Mouse (Mus musculus) lung, postnatal 0 days (tissue): ENCODE measurements around the gene Slc9a5. TPM values are rescaled to one million over a fixed set of nuclear protein-coding genes. Genes with fewer than 3 reads are reported as not detected.

Source experiments
- ATAC-seq: fragments of 200-750 bp; cut with Nextera tagmentation; 2 replicates; pipeline ENCODE4 v1.8.0; 2017; ENCODE audit warnings: moderate library complexity
- DNase-seq: peaks from one replicate; pipeline ENCODE4 v3.0.0-alpha.2; 2016; ENCODE audit warnings: low spot score
- H3K27ac ChIP-seq: fragments of 300-500 bp; sonication (generic); 2 replicates; pipeline ENCODE4 v1.5.1; 2014; ENCODE audit warnings: antibody characterized with exemption, mild to moderate bottlenecking, low read length, mixed read lengths
- H3K27me3 ChIP-seq: fragments of 300-500 bp; sonication (generic); replicated peaks from 2 replicates; pipeline ENCODE4 v1.6.1; 2014; ENCODE audit warnings: low read length, mixed read lengths; ENCODE audit not compliant: insufficient read depth
- H3K36me3 ChIP-seq: fragments of 300-500 bp; sonication (generic); 2 replicates; pipeline ENCODE4 v1.6.1; 2014; ENCODE audit warnings: low read length, mixed read lengths; ENCODE audit not compliant: insufficient read depth
- H3K4me1 ChIP-seq: fragments of 300-500 bp; sonication (generic); 2 replicates; pipeline ENCODE4 v1.6.1; 2014; ENCODE audit warnings: antibody characterized with exemption, low read depth, low read length, mixed read lengths; ENCODE audit not compliant: insufficient read depth
- H3K4me2 ChIP-seq: fragments of 300-500 bp; sonication (generic); replicated peaks from 2 replicates; pipeline ENCODE4 v1.6.1; 2014; ENCODE audit warnings: low read depth, mild to moderate bottlenecking, low read length, moderate library complexity, mixed read lengths
- H3K4me3 ChIP-seq: fragments of 300-500 bp; sonication (generic); 2 replicates; pipeline ENCODE4 v1.5.1; 2014; ENCODE audit warnings: low read depth, low read length
- H3K9ac ChIP-seq: fragments of 300-500 bp; sonication (generic); replicated peaks from 2 replicates; pipeline ENCODE4 v1.6.1; 2014; ENCODE audit warnings: low read depth, mild to moderate bottlenecking
- H3K9me3 ChIP-seq: fragments of 300-500 bp; sonication (generic); 2 replicates; pipeline ENCODE4 v1.6.1; 2016; ENCODE audit warnings: low read length, mixed read lengths
- CTCF ChIP-seq: IDR thresholded peaks from 2 replicates; pipeline ENCODE4 v1.5.1; 2016; ENCODE audit warnings: antibody characterized with exemption, mild to moderate bottlenecking
- EP300 ChIP-seq: IDR thresholded peaks from 2 replicates; pipeline ENCODE4 v1.6.1; 2016; ENCODE audit warnings: antibody characterized with exemption, mild to moderate bottlenecking, control low read depth
- WGBS: fragments of 180-500 bp; shearing (Covaris S2); extraction: QIAGEN DNeasy Blood & Tissue Kit; methylation state at CpG from one replicate; pipeline ENCODE4 v1.1.7; 2014; 5-methylcytosine and 5-hydroxymethylcytosine counted together
- polyA plus RNA-seq: library from polyadenylated mRNA; unstranded; fragments of >200 nt; fragmentation: Nextera tagmentation; extraction: Ambion mirVana; gene quantifications from 2 replicates; pipeline ENCODE4 v1.2.1, GENCODE M21; 2015

The Slc9a5 gene
- polyA plus RNA-seq, 1 experiment from 2014 or later, result 1.7 TPM

- Histone ChIP-seq H3K36me3 (peaks cover 30% of the 10 kb centered on the region), H3K27me3 (no peaks in the 10 kb centered on the region), H3K27ac (no peak overlapping the region), H3K4me3 (no peak overlapping the region), H3K9me3 (no peaks in the 10 kb centered on the region), H3K4me2 (no peak overlapping the region), H3K9ac (no peak overlapping the region), H3K4me1 (no peaks in the 10 kb centered on the region)
- no peak; the same call in 1 of the 2 replicates for TF ChIP-seq CTCF
- no peak for TF ChIP-seq EP300
- no peak for DNase-seq
- WGBS, result 80% methylated on average over 1 of the region's 1 CpGs
- no peak for ATAC-seq
Measured at GRCm38 (mm10) chr8:105311718-105312117, 36.9 kb upstream of the Slc9a5 start.

- Histone ChIP-seq H3K27ac (no peak overlapping the region), H3K4me3 (no peak overlapping the region), H3K9me3 (no peaks in the 10 kb centered on the region), H3K4me1 (no peaks in the 10 kb centered on the region), H3K4me2 (no peak overlapping the region), H3K27me3 (no peaks in the 10 kb centered on the region), H3K9ac (no peak overlapping the region), H3K36me3 (peaks cover 24% of the 10 kb centered on the region)
- DNase-seq (no peak), ATAC-seq (no peak)
- TF ChIP-seq EP300 (no peak), CTCF (no peak)
- WGBS, result 85% methylated on average over 8 of the region's 8 CpGs
Measured at GRCm38 (mm10) chr8:105312891-105313481, 35.7 kb upstream of the Slc9a5 start.

GRCm38 (mm10) chr8:105313622-105314402 is 34.8 kb upstream of the Slc9a5 start:
- no peak for TF ChIP-seq EP300
- no peak for TF ChIP-seq CTCF
- H3K27ac ChIP-seq, result no peak overlapping the region
- H3K4me2 ChIP-seq, result no peak overlapping the region
- H3K4me1 ChIP-seq, result no peaks in the 10 kb centered on the region; the same call in 1 of the 2 replicates
- no peaks in the 10 kb centered on the region for H3K27me3 ChIP-seq
- H3K9me3 ChIP-seq, result no peaks in the 10 kb centered on the region
- no peak for ATAC-seq
- peaks cover 15% of the 10 kb centered on the region for H3K36me3 ChIP-seq
- H3K9ac ChIP-seq, result no peak overlapping the region
- no peak for DNase-seq
- no peak overlapping the region for H3K4me3 ChIP-seq
- WGBS, result 82% methylated on average over 9 of the region's 9 CpGs

DNA sequence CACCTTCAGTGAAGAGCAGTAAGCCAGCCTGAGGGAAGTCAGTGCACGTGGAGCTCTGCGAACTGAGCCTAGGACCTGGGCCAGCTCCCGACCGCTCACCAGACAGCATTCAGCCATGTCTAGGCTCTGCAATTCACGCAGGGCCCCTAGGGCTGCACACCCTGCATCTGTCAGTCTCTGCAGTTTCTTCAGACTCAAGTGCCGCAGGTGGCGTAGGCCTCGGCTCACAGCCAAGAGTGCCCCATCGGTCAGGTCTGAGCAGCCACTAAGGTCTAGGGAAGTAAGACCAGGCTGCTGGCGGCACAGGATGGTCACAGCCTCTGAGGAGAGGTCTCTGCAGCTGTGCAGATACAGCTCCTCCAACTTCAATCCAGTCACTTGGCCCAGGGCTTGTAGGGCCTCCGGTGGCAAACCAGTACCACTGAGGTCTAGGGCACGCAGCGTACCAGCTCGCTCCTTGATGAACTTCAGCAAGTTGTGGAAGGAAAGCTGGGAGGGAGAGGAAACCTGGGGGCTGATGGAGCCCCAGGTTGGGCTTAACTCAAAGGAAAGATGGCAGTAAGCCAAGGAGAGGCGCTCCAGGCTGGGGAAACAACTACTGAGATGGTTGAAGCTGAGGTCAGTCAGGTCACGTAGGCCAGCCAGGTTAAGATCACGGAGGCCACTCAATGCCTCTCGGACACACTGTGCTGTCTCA is 33.4 kb upstream of the Slc9a5 start:
- no peak for TF ChIP-seq EP300
- no peak for TF ChIP-seq CTCF
- no peaks in the 10 kb centered on the region; the same call in 1 of the 2 replicates for H3K4me1 ChIP-seq
- H3K9ac ChIP-seq, result no peak overlapping the region
- H3K27ac ChIP-seq, result no peak overlapping the region
- 76% methylated on average over 18 of the region's 18 CpGs for WGBS
- H3K4me3 ChIP-seq, result no peak overlapping the region
- ATAC-seq (no peak), DNase-seq (no peak)
- no peak overlapping the region for H3K4me2 ChIP-seq
- H3K9me3 ChIP-seq, result no peaks in the 10 kb centered on the region
- no peaks in the 10 kb centered on the region for H3K27me3 ChIP-seq
- peaks cover 11% of the 10 kb centered on the region; the same call in 1 of the 2 replicates for H3K36me3 ChIP-seq

DNA sequence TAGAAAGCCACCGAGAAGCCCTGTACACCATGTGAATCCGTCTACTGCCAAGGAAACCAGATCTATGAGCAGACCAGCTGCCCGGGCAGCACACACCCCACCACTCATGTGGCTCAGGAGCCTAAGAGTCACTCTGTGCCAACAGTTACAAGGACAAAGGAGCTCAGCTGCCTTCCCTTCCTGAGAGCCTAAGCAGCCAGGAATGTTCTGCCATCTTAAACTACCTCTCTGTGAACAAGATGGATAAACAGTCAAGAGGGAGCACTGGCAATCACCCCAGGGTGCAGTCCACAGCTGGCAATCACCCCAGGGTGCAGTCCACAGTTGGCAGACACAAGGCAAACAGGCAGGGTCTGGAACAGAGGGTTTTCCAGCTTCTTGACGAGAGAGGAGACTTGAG is 30.7 kb upstream of the Slc9a5 start:
- H3K36me3 ChIP-seq, result peaks cover 5% of the 10 kb centered on the region; the same call in 1 of the 2 replicates
- TF ChIP-seq EP300, result peak; percentile 17; the same call in 1 of the 2 replicates
- TF ChIP-seq CTCF, result no peak

GRCm38 (mm10) chr8:105318662-105319190 is 29.9 kb upstream of the Slc9a5 start:
- DNase-seq (peak; percentile 85), ATAC-seq (peak; percentile 77)
- H3K27ac ChIP-seq, result peak overlapping the region; percentile 78
- no peaks in the 10 kb centered on the region for H3K27me3 ChIP-seq
- H3K9ac ChIP-seq, result no peak overlapping the region
- no peak overlapping the region for H3K4me2 ChIP-seq
- no peaks in the 10 kb centered on the region; the same call in 1 of the 2 replicates for H3K36me3 ChIP-seq
- TF ChIP-seq EP300 (no peak), CTCF (no peak)
- no peak overlapping the region for H3K4me3 ChIP-seq
- 57% methylated on average over 11 of the region's 11 CpGs for WGBS
- H3K9me3 ChIP-seq, result no peaks in the 10 kb centered on the region
- no peaks in the 10 kb centered on the region; the same call in 1 of the 2 replicates for H3K4me1 ChIP-seq

More for the DNA sequence above, 30.7 kb upstream of the Slc9a5 start:
- Histone ChIP-seq H3K4me2 (no peak overlapping the region), H3K4me3 (no peak overlapping the region), H3K9me3 (no peaks in the 10 kb centered on the region), H3K27me3 (no peaks in the 10 kb centered on the region), H3K27ac (peak overlapping the region; percentile 78), H3K9ac (no peak overlapping the region), H3K4me1 (no peaks in the 10 kb centered on the region; the same call in 1 of the 2 replicates)
- WGBS, result 47% methylated on average over 4 of the region's 4 CpGs
- peak; percentile 91 for DNase-seq
- ATAC-seq, result peak; percentile 89
